Mouse (Mus musculus) c-Kit-positive CD71-positive TER-119-positive erythroid progenitor cells, embryonic 14.5 days (primary cell): ENCODE measurements around the gene Tet3.

ENCODE experiments used
- DNase-seq: peaks from one replicate; pipeline ENCODE4 v3.0.0-alpha.2; 2013; ENCODE audit warnings: low spot score

The Tet3 gene

DNA sequence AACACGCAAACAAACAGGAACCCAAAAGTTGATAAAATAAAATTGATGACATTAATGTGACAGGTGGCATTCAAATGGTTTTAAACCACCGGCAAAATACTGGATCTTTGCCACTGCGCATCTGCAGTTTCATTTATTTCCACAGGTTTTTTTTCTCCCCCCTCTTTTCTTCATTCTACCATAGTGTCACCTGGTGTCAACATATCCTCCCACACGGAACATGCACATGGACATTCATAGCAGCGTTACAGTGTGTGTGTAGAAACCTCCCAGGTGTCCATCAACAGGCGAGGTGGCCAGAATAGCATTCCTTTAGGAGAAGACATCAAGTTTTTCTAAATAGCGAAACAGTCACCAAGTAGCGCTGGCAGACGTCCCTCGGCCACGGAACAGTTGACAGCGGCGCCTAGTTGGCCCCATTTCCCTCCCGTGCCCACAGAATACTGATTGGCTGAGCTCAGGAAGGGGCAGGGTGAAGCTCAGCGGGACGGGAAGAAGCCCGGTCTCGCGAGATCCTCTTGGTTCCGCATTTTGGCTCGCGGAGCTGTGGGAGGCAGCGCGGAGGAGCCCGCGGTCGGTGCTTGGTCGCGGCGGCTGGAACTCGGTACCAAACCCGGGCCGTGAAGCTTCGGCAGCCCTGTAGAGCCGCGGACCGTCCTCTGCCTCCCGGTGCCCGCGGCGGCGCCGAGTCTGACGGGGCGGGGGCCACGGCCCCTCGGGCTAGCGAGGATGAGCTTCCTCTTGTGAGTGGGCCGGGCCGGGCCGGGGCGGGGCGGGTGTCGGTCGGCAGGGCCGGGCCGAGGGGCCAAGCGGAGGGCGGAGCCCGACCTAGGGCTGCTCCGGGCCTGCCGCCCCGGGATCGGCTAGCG is 133.1 kb downstream of the Tet3 start, which contains the start of the genes Mthfd2 and Mob1a:
Gene Mthfd2, minus strand, starts transcription at position 384 of the 869 bp plus-strand sequence.
Gene Mob1a, plus strand, starts transcription at position 492 of the 869 bp plus-strand sequence.
- peak; percentile 96 for DNase-seq

DNA sequence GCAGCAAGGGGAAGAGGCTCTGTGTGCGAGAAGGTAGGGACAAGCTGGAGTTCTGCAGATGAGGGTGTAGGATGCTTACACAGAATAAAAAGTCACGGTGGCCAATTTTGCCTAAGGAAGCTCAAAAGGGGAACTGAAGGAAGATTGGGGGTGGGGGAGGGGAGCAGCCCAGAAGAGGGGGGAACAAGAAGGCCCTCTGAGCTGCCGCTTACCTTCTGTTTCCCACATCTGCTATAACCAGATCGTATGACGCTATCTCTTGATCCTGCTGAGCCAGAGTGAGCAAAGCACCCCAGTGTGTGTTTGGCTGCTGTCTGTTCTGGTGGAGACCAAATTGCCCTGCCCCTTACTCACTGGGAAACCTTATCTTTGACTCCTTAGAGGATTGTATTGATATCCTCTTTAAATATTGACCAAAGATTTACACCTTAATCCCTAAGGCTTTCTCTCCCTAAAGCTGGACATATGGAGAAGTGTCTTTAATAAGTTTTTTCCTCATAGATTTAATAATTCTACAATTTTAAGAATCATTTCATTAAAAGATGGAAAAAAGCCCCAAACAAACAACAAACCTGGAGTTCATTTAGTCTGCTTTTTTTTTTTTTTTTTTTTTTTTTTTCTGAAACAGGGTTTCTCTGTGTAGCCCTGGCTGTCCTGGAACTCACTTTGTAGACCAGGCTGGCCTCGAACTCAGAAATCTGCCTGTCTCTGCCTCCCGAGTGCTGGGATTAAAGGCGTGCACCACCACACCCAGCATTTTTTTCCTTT is 135.0 kb downstream of the Tet3 start:
- DNase-seq: no peak

DNA sequence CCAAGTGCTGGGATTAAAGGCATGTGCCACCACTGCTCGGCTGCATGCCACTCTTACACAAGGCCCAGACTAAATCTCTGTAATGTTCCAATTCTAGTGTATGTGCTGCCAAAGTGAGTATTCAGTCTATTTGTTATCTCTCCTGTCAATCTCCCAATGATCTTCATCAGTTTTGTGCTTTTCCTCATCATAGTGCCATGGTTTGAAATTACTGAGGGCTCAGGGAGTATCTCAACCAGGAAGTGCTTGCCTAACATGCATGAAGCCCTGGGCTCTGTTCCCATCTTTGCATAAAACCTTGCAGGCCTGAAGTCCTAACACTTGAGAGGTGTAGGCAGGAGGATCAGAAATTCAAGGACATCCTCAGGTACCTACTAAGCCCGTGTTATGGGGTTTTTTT is 136.1 kb downstream of the Tet3 start:
- no peak for DNase-seq

DNA sequence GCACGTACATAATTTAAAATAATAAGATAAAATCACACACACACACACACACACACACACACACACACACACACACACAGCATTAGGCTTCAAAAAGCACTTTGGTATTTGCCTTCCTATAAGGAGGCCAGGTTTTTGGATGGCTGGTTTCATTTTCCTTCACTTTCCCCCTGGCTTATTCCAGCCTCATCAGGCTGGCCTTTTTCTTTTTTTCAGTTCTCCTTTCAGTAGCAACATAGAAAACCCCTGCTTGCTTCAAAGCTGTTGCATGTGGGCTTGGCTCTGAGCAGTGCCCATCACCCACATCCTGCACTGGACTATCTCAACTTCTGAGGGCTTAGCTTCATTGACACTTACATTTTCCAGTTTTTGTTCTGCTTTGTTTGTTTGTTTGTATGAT is 137.0 kb downstream of the Tet3 start:
- DNase-seq: no peak

DNA sequence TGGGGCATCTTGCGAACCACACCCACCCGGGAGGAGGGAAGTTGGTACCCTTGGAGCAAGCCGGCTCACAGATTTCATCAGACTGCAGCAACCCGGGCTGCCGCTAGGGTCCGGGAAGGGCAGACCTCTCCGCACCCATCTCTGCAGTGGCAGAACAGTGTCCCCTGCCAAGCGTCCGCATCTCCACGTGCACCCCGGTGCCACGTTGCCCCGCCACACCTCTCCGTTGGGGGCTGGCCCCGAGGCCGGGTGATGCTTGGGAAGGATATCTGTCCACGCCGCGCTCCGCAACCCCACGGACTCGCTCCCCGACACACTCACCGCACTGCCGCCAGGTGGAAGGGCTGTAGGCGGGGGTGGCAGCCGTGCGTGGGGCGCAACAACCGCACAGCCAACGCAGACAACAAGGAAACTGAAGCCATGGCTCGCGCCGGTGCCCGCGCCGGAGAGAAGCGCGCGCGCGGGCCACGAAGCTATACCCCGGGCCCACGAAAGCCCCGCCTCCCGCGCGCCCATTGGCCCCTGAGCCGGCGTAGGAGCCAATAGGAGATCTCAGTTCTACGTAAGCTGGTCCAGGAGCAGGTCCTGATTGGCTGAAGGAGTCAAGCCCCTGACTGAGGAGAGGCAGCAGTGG is 141.7 kb downstream of the Tet3 start:
- peak; percentile 91 for DNase-seq

DNA sequence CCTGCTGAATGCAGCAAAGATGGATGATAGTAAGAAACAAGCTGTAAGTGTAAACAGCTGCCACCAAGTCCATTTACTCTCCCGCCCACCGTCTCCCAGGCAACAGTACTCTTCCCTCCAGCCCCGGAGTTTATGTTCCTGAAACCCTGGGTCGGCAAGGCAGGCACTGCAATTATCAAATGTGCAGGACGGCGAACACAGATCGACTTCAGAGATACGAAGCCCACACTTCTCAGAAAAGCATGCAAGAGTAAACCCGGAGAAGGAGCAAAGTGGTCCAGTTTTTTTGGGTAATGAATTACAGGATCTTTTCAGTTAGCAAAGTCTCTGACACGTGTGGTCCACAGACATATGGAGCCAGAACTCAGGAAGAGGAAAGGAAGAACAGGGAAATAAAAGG is 142.9 kb downstream of the Tet3 start:
- DNase-seq: peak; percentile 70

DNA sequence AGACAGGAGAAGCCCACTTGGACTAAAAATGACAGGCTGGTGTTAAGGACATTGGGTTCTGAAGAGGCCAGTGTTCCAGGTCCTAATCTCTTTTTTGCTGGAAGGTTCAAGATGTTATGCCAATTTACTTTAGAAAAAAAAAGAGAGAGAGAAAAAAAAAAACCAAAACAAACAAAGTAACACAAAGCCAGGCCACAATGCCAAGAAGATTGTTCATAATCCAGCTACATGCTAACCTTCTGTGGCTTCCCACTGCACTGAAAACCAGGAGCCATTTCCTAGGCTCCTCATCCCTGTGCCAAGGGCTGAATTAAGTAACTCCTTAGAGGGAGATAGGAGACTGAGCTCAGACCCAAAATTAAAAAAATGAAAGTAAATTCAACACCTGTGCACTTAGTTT is 143.6 kb downstream of the Tet3 start:
- DNase-seq: no peak

DNA sequence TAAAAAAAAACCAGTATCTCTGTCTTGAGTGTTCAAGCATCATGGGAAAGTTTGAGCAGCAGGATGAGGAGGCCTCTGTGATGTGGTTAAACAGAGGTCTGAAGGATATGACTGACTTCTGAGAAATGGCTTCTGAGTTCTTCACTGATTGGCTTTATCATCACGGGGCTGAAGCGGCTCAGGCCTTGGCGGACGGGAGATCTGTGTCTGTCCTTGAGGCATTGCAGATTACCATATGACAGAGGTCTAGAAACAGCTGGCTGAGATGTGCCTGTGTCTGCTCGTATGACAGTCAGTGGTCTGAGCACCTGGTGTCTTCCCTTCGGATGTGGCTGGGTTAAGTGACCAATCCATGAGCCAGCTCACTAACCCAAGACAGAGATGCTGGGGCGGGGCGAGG is 146.4 kb downstream of the Tet3 start:
- DNase-seq: peak; percentile 83
